Mouse (Mus musculus) urinary bladder, postnatal 10 days (tissue): Measurements from ENCODE around the gene AU018091.
"Not testable (repeated sequence)": the region's sequence is repeated elsewhere in the genome, so short reads cannot be mapped to it uniquely, and the experiment has no call there.

Experiments
- DNase-seq: peaks from one replicate; pipeline ENCODE4 v3.0.0; 2022; ENCODE audit warnings: low spot score

The AU018091 gene

DNA sequence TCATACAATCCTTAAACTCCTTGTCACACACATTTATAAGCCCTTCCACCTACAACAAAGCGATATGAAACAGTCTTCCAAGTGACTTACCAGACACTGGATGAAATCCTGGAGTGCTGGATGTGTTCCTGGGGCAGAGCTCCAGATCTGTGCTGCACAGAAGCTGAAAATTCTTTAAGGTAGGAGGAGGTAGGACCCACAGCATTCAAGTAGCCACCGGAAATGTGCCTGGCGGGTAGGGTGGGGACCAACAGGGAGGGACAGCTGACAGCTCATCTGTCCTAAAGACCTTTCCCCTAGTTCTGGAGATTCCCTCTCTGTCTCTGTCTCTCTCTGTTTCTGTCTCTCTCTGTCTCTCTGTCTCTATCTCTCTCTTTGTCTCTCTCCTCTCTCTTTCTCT is at the start of gene AU018091:
AU018091 (minus strand) TSS at position 279 of the 400 bp plus-strand sequence.
- DNase-seq: no peak

DNA sequence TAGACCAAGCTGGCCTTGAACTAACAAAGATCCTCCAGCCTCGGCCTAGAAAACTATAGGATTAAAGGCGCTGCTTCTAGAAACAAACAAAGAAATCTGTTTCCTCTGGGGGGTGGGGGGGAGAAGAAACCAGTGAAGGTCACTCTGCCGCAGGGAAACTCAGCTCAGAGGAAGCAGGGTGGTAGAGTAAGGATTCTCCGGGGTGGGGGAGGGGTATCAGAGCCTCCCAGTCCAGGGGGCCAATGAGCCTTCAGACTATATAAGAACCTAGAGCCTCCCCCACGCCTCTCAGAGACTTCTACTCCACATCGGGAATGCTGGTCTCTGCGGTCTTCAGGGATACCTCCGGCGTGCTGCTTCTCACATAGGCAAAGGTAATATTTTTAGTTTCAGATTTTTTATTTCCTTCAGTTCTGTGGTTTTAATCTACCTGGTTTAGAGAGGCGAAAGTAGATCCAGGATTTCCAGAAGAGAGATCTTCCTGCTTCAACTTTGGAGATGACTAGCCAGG is 48.6 kb upstream of the AU018091 start:
- no peak for DNase-seq

DNA sequence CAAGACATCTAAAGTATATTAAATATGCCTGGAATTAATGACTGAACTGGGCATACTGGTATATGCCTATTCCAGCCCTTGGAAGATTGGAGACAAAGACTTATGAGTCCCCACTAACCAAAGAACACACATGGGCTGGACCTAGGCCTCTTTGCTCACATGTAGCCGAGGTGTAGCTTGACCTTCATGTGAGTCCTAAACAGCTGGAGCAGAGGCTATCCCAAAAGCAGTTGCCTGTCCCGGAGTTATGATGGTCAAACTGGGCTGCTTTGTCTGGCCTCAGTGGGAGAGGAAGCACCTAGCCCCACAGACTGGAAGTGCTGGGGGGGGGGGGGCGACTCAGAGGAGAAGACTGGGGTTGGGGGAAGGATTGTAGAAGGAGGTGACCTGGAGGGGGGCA is 47.3 kb upstream of the AU018091 start:
- DNase-seq: no peak

DNA sequence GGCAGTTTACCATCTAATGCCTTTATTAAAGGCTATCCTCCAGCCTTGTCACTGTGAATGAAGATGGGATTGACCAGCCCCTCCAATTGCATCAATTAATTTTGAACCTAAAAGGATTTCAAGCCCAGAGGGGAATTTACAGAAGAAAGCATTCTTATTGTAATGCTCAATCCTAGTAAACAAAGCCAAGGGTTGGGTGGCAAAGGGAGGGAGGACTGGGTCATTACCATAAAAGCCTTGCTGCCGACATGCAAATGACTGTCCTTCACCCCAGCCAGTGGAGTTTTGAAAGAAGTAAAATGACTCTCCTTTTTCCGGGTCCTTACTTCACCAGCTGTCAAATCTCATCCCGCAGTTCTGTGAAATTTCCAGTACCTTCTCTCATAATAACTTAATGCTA is 44.6 kb upstream of the AU018091 start:
- no peak for DNase-seq

DNA sequence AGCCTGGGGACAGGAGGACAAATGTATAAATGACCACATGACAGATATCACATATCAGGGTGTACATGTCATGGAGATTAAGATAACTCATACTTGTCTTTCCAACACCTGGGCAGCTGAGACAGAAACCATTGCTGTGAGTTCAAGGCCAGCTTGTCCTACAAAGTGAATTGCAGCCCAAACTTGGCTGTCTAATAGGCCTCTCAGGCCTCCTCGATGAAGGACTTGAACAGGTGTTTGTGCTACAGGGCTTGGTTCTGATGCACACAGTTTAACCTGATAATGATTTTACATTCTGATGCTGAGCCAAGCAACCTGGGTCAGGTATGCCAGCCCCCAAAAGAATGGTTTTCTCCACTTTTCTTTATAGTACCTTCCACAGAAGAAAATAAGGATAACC is 44.2 kb upstream of the AU018091 start:
- DNase-seq: no peak

DNA sequence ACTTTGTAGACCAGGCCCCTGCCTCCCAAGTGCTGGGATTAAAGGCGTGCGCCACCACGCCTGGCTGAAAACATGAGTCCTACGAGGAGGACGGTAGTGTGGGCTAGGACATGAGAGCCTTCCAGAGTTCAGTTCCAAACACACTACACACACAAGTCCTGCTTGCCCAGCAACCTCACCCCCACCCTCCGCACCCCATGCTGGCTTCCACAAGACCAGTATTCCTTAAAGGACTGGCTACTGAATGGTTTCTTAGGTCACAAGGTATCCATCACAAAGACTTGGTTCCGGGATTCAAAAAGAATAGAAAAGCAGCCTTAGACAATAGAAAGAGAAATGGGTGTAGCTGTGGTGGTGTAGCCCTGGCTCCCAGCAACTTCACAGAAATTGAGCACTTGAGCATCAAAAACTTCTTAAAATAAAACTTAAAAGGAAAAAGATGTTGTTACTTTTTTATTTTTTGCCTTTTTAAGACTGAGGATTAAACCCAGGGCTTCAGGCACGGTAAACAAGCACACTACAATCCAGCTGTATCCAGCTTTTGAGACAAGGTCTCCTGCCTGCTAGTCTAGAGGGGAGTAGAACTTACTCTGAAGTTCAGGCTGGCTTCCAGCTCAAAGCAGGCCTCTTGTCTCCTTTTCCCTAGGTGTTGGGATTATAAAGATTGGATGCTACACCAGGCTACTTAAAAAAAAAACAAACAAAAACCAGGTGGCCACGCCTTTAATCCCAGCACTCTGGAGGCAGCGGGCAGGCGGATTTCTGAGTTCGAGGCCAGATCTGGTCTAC is 43.2 kb upstream of the AU018091 start:
- DNase-seq: no peak

DNA sequence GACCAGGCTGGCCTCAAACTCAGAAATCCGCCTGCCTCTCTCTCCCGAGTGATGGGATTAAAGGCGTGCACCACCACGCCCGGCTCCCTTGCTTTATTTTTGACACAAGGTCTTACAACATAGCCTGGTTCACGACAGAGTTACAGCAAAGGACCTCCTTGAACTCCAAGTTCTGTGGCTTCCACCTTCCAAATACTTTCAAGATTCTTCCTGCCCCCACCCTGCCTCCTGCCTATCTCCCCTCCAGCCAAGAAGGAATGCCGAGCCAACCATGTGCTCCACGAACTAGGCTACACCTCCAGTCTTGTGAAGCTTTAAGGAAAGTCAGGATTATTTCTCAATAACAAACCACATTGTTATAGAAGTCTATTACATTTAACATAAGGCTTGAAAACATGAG is 42.5 kb upstream of the AU018091 start:
- DNase-seq: no peak

DNA sequence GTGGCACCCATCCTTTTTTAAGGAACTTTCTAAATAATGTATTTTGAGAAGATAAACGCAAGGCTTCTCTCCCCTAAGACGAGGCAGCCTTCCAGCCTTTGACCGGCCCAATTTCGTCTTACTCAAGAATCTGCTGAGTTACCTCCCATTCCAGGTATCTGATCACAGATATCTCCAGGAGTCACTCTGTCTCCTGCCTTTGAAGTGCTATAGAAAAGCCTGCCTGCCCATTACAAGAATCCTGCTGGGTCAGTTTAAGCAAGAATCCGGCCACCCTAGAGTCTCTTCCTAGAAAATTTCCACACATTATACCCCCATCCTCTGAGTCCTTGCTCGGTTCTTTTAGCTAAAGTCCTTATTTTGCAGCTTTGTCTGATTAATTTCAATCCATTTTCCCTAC is 41.6 kb upstream of the AU018091 start:
- no peak for DNase-seq

DNA sequence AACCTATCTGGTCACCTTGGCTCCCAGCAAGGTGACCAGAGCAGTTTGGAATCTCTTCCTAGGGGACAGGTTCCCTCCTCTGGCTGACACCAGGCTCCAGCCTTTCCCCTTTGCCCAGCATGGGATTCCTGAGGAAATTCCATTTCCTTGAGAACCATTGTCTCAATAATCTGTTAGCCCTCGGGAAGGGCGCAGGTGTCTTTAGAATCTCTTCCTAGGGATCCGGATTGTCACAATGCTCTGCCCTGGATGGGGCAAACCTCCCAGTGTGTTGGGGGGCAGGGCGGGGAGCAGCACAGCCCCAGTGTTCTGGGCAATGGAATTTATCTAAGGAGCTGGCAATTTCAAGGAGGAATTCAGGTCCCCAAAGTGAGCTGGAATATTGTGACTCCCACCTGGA is 37.5 kb upstream of the AU018091 start:
- DNase-seq: no peak

DNA sequence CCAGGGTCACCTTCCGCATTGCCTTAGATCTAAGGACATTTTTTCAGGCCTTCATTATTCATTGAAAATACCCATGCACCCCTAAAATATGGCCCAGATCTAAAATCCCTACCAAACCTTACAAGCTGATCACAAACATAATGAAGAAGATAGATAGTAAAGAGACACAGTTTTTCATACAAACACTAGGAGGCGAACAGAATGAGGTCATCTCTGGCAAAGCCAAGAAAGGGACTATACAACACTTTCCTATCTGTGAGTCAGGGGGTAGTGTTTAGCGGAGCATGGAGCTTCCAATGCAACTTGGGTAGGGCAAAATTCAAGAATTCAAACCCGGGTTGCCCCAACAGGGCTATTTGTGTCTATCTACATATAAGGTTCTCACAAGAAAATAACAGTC is 35.6 kb upstream of the AU018091 start:
- DNase-seq: no peak

DNA sequence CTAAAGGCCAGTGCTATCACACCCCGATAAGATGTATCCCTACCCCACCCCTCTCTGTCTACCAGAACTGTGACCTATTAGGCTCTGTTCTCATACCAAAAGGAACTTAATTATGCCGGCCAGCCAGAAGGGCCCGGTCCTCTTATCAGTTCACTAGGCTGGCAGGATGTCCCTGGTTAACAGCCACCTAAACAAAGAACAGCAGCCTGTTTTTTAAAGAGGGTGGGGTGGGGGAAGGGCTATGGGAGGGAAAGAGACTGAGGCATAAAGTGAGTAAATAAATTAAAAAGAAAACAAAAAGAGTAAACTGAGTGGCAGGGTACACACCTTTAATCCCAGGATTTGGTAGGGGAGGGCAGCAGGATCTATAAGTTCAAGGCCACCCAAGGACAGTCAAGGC is 34.9 kb upstream of the AU018091 start:
- DNase-seq: no peak

DNA sequence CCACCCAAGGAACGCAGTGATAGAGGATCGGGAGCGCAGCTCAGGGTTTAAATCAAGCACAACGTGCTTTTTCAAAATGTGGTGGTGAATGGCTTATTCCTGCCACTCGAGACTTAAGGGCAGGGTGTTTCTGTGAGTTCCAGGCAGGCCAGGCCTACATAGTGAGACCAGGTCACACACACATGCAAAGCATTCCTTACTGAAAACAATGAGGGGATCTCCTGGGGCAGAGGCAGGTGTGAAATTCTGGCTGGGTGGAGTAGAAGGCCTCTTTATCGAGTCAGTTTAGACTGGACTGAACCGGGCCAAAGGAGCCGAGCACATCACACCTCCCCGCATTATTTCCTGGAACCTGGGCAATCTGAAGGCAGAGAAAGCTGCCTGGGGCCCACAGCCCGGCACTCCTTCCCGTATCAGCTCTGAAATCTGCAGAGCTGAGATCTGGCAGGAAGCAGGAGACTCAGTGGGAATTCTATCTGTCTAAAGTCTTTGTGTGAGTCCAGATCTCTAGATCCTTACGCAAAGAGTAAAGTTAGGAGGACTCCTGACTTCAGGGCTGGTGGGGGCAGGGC is 32.2 kb upstream of the AU018091 start:
- no peak for DNase-seq

DNA sequence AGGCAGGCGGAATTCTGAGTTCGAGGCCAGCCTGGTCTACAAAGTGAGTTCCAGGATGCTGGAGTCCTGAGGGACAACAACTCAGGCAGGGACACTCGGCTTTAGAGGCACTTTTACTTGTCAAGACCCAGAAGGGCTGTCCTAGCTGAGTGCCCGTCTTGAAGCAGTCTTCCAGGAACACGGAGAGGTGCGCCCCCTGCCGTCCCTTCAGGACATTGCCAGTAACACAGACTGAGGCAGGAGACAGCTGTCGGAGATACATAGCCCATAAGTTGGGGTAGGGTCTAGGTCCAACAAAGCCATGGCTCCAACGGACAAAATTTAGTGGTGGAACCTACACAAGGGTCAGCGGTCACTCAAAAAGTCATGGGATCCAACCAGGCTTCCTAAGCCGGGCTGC is 29.9 kb upstream of the AU018091 start:
- DNase-seq: no peak

DNA sequence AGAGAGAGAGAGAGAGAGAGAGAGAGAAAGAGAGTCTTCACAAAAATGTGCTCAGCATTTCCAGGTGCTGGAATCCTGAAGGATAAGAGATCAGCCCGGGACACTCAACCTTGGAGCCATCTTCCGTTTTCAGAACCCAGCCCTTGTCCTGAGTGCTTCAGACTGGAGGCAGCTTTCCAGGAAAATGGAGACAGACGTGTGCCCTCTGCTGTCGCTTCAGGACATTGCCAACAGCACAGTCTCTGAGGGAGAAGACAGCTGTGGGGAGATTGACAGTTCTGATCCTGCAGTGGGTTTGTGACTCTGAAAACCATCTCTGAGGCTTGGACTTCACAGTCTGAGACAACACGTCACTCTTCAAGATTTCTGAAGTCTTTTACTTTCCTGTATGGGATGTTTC is 26.8 kb upstream of the AU018091 start:
- DNase-seq: no peak

DNA sequence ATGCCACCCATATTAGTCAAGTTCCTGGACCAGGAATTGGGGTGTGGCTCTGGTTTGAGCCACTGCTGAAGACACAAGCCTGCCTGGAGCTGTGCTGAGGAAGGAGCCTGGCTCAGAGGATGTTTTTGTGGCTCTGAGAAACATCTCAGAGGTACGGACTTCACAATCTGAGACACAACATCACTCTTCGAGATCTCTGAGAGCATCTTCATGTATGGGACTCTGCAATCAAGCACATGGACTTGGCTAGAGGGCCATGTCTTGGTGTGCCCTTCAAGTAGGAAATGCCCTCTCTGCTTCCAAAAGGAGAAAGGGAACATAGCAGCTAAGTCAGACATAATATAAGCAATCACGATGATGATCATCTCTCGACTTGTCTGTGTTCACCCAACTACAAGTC is 25.5 kb upstream of the AU018091 start:
- DNase-seq: no peak

DNA sequence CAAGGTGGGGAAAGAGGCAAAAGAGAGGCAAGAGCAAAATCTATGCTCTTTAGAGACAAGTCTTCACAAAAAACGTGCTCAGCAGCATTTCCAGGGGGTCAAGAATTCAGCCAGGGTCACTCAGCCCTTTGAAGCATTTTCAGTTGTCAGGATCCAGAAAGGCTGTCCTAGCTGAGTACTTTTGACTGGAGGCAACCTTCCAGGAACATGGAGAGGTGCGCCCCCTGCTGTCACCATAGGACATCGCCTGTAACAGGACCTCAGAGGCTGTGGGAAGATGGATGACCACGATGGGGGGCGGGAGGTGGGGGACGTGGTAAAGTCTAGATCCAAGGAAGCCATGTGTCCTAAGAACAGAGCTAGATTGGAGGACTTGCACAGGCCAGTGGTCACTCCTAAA is 24.9 kb upstream of the AU018091 start:
- DNase-seq: no peak

DNA sequence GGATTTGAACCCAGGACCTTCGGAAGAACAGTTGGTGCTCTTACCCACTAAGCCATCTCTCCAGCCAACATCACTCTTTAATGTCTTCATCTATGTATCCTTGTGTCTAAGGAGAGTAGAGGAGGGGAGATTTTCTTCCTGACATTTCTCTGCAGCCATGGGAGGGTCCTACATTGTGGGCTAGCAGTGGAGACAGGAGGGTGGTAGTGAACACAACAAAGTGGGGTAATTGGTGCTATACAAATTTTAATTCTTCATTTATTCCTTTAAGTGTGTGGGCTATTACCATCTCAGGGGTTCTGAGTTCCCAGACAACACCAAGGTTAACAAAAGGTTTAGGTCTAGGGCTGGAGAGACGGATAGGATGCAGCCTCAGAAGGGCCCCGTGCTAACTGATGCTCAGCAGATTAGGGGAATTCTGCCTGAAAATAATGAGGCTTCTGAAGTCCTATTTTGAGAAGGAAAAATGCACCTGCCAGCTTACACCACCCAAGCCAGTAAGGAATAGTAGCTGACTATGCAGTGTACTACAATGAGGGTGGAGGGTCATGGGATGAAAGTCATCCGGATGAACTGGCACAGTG is 24.1 kb upstream of the AU018091 start:
- no peak for DNase-seq

DNA sequence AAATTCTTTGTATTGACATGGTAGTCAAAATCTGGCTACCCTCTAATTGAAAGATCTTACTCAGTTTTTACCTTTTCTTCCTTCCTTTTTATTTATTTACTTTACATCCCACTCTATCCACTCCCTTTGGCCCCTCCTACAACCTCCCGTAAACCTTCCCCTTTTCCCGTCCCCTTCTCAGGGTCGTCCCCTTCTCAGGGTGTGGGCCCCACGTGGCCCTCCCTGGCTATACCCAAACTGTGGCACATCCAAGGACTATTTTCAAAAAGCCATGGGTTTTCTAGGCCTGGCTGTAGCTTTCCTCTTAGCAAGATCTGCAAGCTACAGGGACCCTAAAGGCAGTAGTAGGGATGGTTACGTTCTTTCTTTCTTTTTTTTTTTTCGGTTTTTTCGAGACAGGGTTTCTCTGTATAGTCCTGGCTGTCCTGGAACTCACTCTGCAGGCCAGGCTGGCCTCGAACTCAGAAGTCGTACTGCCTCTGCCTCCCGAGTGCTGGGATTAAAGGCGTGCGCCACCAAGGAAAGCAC is 23.0 kb upstream of the AU018091 start:
- DNase-seq: no peak

DNA sequence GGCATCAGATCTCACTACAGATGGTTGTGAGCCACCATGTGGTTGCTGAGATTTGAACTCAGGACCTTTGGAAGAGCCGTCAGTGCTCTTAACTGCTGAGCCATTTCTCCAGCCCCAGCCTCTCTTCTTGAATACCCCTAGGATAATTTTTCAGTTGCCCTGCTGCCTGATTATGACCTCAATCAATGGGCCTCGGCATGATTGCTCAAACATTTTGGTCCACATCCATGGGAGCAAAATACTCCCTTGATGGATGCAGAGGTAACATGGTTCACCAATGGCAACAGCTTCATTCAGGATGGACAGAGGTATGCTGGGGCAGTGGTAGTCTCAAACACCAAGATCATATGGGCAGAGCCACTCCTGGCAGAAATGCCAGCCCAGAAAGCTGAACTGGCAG is 17.7 kb upstream of the AU018091 start:
- DNase-seq: not testable (repeated sequence)

DNA sequence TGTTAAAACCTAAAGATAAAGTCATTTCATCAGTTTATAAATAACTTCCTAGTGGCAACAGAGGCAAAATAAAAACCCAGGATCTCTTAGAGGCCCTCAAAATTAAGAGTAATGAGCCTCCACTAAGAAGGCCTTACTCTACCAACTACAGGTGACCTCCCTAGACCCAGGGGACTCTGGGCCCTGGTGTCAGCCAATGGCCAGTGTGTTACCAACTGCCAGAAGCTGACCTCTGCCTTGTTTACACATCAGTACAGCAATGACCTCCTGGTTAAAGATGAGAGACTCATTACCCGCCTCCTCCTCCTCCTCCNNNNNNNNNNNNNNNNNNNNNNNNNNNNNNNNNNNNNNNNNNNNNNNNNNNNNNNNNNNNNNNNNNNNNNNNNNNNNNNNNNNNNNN is 17.1 kb upstream of the AU018091 start:
- DNase-seq: no peak

DNA sequence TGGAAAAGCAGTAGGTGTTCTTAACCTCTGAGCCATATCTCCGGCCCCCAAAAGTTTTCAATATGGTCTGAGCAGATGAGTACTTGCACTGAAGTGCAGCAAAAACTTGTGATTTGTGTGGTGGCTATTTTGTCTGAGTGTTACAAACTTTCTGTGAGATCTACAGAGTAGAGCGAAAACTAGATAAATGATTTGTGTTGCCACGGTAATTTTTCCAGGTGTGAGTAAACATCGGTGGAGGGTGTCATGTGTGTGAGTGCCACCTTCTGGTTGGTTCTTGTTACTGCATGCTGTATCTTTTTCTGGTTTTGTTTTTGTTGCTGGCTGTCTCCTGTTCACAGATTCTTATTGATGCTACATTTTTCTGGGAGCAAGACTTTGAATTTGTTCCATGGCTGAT is 15.4 kb upstream of the AU018091 start:
- no peak for DNase-seq

DNA sequence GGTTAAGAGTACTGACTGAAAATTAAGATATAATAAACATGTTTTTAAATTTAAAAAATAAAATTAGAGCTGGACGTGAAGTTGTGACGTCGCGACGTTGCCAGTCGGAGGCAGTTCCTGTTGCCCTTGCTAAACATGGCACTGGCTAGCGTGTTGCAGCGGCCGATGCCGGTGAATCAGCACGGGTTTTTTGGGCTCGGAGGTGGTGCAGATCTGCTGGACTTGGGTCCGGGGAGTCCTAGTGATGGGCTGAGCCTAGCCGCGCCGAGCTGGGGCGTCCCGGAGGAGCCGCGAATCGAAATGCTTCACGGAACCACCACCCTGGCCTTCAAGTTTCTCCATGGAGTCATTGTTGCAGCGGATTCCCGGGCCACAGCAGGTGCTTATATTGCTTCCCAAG is 12.0 kb upstream of the AU018091 start:
- not testable (repeated sequence) for DNase-seq

DNA sequence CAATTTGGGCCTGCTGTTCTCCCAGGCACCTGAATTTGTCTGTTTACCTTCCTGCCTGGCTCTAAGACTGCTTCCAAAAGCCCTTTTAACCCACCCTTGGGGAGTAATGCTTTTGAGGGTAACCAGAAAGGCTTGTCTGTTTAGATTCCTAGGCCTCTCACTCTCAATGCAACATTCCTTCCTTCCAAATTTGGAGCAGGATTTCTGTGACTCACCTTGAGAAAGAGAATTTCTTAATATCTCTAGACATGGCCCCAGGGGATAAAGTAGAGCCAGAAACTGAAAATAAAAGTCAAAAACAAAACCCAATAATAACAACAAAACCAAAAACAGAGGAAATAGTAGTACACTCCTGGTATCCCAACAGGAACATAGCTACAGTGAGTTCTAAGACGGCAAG is 707 bp downstream of the AU018091 start:
- DNase-seq: no peak
